Mouse (Mus musculus): ENCODE results near the gene Aldh5a1.

Gene Aldh5a1

DNA sequence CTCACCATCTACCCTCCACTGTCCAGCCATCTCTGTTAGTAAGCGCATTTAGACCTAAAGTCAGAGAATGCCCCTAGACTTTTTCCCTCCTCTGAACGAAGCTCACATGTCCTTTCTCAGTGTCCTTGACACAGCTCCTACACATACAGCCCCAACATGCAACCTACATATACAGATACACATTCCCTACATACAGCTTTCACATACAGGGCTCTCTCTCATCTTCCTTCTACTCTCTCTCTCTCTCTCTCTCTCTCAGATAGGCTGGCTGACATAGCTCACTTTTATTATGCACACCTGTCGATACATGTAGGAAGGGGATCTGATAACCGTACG lies 721 bp downstream of the Aldh5a1 start:
- no peak for DNase-seq (ENCODE audit: extremely low read depth, low read depth)

GRCm38 (mm10) chr13:24933199-24933598 lies 4.3 kb downstream of the Aldh5a1 start:
- DNase-seq (ENCODE audit: extremely low read depth, low read depth) = peak; percentile 35

GRCm38 (mm10) chr13:24930591-24930990 lies 6.9 kb downstream of the Aldh5a1 start:
- no peak for DNase-seq (ENCODE audit: extremely low read depth, low read depth)

DNA sequence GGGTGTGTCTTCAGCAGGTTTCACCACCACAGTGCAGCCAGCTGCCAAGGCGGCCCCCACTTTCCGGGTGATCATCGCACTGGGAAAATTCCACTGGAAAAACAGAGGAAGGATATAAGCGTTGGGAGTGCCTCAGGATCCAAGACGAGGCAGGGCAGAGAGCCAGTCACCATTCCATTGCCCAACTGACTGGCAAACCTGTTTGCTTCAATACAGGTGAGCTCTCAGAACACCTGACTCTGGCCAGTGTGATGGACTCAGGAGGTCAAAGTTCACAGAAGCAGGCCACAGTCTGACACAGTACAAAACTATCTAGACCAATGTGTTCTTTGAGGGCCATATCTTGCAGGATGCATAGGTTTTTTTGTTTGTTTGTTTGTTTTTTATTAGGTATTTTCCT lies 13.5 kb downstream of the Aldh5a1 start:
- no peak for DNase-seq (ENCODE audit: extremely low read depth, low read depth)

GRCm38 (mm10) chr13:24921281-24921680 lies 16.2 kb downstream of the Aldh5a1 start:
- DNase-seq (ENCODE audit: extremely low read depth, low read depth) = no peak

GRCm38 (mm10) chr13:24920333-24920977 lies 17.0 kb downstream of the Aldh5a1 start:
- DNase-seq (ENCODE audit: extremely low read depth, low read depth) = peak; percentile 62

DNA sequence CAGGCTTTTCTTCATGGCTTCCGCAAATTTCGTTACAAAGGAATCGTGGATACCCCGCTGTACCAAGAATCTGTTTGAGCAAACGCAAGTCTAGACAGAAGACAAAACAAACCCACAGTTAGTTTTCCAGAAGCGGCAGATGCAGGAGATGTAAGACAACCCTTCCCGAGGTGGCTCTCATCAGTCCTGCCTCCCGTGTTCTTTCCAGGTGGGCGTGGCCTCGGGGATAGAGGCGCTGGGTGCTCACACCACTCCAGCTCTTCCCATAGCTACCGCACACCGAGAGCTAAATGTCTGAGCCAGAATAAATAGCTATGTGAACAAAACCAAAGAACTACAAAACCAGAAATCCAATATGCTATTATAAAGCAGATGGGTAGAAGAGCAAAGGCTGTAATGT lies 21.6 kb downstream of the Aldh5a1 start:
- no peak for DNase-seq (ENCODE audit: extremely low read depth, low read depth)

DNA sequence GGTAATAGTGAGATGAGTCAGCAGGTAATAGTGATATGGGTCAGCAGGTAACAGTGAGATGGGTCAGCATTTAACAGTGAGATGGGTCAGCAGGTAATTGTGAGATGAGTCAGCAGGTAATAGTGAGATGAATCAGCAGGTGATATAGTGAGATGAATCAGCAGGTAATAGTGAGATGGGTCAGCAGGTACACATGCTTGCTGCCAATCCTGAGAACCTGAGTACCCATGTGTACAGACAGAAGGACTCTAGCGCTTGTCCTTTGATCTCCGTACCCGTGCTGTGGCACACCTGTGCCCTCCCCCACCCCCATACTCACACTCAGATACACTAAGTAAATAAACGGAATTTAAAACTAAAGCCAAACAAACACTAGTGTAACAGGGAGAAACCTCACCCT lies 22.5 kb downstream of the Aldh5a1 start:
- no peak for DNase-seq (ENCODE audit: extremely low read depth, low read depth)

DNA sequence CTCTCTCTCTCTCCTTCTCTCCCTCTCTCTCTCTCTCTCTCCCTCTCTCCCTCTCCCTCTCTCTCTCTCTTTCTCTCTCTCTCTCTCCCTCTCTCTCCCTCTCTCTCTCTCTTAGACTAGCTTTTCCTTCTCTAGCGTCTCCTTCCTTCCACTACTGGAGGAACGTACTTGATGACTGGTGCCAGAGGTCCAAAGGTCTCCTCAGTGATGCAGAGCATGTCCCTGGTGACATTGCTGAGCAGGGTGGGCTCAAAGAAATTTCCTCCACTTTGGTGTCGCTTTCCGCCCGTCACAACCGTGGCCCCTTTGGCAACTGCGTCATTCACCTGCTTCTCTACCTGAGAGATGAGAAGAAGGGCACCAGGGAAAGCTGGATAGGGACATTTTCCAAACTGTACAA lies 23.9 kb downstream of the Aldh5a1 start:
- no peak for DNase-seq (ENCODE audit: extremely low read depth, low read depth)

DNA sequence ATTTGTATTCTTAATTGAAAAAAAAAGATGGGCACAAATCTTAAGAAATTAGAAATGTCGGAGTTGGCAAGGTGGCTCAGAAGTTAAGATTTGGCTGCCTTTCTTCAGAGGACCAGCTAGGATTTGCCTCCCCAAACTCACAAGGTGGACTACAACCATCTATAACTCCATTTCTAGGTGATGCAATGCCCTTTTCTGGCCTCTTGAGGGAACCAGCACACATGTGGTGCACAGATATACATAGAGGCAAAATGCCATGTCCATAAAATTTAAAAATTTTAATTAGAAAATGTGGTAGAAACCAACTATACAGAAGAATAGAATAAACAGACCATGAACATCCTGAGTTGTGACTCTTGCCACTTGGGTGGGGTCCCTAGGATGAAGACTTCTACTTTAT lies 28.3 kb downstream of the Aldh5a1 start:
- DNase-seq (ENCODE audit: extremely low read depth, low read depth) = no peak

DNA sequence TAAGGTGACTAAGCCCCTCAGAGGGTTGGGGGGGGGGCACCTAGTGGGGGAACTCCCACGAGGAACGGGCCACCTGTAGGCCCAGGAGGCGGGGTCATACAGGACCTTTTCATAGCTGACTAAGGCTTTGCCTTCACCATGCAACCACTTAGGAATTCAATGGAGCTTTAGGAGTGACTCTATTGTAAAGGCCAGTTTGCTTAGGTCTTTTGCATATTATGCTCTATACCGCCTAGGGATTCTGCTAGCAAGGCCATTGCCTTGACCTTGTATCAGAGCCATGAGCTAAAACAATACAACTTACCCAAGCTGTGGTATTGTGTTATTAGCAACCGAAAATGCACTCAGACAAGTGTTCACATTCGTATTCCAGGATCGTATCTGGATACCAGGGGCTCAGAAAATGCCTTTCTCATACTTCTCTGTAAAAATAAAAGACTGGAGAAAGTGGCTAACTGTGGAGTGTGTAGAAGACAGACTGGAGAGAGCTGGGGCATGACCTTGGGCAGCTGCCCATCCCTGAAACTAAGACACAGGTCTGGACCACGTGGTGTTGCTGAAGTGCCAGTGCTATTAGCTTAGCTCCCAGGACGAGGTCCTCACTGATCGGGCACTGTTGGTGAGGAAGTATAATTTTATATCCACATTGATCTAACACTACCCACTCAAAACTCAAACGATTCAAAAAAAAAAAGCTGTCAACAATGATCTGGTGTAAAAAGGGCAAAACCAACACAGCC lies 30.5 kb downstream of the Aldh5a1 start:
- no peak for DNase-seq (ENCODE audit: extremely low read depth, low read depth)

GRCm38 (mm10) chr13:24905422-24905821 lies 32.0 kb downstream of the Aldh5a1 start:
- no peak for DNase-seq (ENCODE audit: extremely low read depth, low read depth)

- DNase-seq (ENCODE audit: extremely low read depth, low read depth) = no peak
Observed at GRCm38 (mm10) chr13:24903412-24903811, 34.0 kb downstream of the Aldh5a1 start.

- no peak for DNase-seq (ENCODE audit: extremely low read depth, low read depth)
Observed at GRCm38 (mm10) chr13:24901916-24902315, 35.5 kb downstream of the Aldh5a1 start.

DNA sequence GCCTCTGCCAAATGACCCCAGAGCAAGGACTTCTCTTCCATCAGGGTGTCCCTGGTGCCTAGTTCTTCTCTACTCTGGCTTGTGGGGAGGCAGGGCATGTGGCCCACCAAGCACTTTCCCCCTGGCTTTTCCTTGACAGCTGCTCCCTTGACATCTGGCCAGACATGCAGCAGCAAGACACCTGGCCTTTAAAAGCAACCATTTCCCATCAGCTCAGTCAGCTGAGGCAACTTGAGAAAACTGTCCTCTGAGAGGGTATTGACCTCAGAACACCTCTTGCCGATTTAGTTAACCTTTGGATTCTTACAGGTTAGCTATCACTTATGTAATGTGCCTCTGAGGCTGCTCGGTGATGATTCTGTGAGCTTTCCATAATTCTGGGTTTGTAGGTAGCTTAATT lies 43.6 kb downstream of the Aldh5a1 start:
- DNase-seq (ENCODE audit: extremely low read depth, low read depth) = no peak

- no peak for DNase-seq (ENCODE audit: extremely low read depth, low read depth)
Observed at GRCm38 (mm10) chr13:24892516-24892915, 44.9 kb downstream of the Aldh5a1 start.

- DNase-seq (ENCODE audit: extremely low read depth, low read depth) = no peak
Observed at GRCm38 (mm10) chr13:24889554-24889953, 47.9 kb downstream of the Aldh5a1 start.

- no peak for DNase-seq (ENCODE audit: extremely low read depth, low read depth)
Observed at GRCm38 (mm10) chr13:24882411-24882810, 55.0 kb downstream of the Aldh5a1 start.

DNA sequence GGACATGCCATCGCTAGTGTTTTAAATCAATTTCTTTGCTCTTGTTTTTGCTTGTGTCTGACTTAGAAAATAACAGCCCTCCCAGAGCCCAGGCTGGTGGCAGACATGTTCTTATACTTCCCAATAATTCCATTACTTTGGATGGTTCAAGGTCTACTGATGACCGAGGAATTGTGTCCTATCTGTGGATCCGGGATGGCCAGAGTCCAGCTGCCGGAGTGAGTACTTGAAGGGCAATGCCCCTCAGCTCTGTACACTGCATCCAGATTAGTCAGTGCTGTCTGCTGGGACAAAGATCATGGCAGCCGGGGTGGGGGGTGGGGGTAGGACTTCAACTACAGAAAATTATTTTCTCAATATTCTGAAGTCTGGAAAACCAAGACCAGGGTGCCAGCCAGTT lies 56.8 kb downstream of the Aldh5a1 start:
- DNase-seq (ENCODE audit: extremely low read depth, low read depth) = no peak

DNA sequence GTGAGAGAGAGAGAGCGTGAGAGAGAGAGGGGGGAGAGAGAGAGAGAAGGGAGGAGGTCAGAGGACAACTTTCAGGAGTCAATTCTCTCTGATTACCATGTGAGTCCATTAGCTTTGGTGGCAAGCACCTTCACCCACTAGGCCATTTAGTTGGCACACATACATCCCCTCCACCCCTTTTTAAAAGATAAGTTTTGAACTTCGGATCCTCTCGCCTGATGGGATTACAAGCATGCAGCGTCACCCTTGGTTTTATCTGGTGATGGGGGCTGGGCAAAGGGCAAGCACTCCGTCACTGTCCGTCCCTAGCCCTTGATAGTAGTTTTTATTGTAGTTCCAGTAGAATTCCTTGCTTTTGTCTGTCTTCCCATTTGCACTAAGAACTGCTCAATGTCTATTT lies 57.3 kb downstream of the Aldh5a1 start:
- DNase-seq (ENCODE audit: extremely low read depth, low read depth) = no peak

GRCm38 (mm10) chr13:24879359-24880040 lies 58.0 kb downstream of the Aldh5a1 start:
- DNase-seq (ENCODE audit: extremely low read depth, low read depth) = no peak

- no peak for DNase-seq (ENCODE audit: extremely low read depth, low read depth)
Observed at GRCm38 (mm10) chr13:24868233-24868632, 69.2 kb downstream of the Aldh5a1 start.

DNA sequence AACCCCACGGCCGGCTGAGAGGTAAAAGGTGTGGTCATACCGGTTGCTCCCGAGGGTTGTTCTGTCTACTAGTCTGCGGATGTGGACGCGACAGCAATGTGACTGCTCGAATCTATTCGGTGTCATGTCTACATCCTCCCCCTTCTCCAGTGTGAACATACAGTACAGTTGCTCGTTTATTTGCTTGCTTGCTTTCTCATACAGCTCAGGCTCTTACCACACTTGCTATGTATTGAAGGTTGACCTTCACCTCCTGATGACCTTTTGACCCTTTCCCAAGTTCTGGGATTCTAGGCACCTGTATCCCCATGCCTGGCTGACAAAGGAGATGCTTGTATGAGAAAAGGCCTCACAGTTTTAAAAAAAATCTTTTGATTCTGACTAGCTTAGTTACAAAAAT lies 69.7 kb downstream of the Aldh5a1 start:
- DNase-seq (ENCODE audit: extremely low read depth, low read depth) = no peak
